Mouse (Mus musculus) CH12.LX (cell line): ENCODE data around the gene Armcx6. TPM values are rescaled to one million over a fixed set of nuclear protein-coding genes. Genes with fewer than 3 reads are reported as not detected.

Experiments
- DNase-seq: peaks from one replicate; pipeline ENCODE4 v3.0.0-alpha.2; 2013; ENCODE audit errors: extremely low read depth
- H3K27ac ChIP-seq: 2 replicates; pipeline ENCODE4 v1.5.1; 2012; ENCODE audit warnings: low read depth, mild to moderate bottlenecking, control low read depth, moderate library complexity; ENCODE audit not compliant: insufficient read depth
- H3K27me3 ChIP-seq: replicated peaks from 2 replicates; pipeline ENCODE3; 2012; ENCODE audit warnings: inconsistent platforms
- H3K36me3 ChIP-seq, 2 experiments: replicated peaks in 1 of 2; 2 replicates each; pipeline versions ENCODE3 to v1.6.1; 2012; ENCODE audit warnings: inconsistent platforms in 1 of 2, low read length in 1 of 2, mild to moderate bottlenecking in 1 of 2, mixed read lengths in 1 of 2, moderate library complexity in 1 of 2; ENCODE audit not compliant: control insufficient read depth in 1 of 2, insufficient read depth in 1 of 2
- H3K4me1 ChIP-seq, 2 experiments: 2 replicates each; pipeline ENCODE4 v1.6.1; 2012; ENCODE audit warnings: inconsistent platforms in 1 of 2, moderate library complexity in 1 of 2; ENCODE audit not compliant: insufficient read depth in 2 of 2, control insufficient read depth in 1 of 2
- H3K4me2 ChIP-seq: 2 replicates; pipeline ENCODE4 v1.6.1; 2012; ENCODE audit warnings: low read depth, mild to moderate bottlenecking, control low read depth; ENCODE audit not compliant: poor library complexity, insufficient read depth, severe bottlenecking
- H3K4me3 ChIP-seq, 3 experiments: fragments of 150-350 bp in 1 of 3; sonication (generic) in 1 of 3; replicated peaks in 1 of 3; 2 replicates each; pipeline versions ENCODE3 to v1.5.1; 2011 to 2012; ENCODE audit warnings: low read depth in 2 of 3, low read length in 2 of 3, mild to moderate bottlenecking in 2 of 3, moderate library complexity in 2 of 3, control low read depth in 1 of 3, improper control_type of control experiment in 1 of 3, inconsistent platforms in 1 of 3, mixed read lengths in 1 of 3; ENCODE audit not compliant: poor library complexity in 1 of 3
- H3K79me2 ChIP-seq: replicated peaks from 2 replicates; pipeline ENCODE4 v1.6.1; 2012; ENCODE audit warnings: mild to moderate bottlenecking, moderate library complexity; ENCODE audit not compliant: control insufficient read depth, poor library complexity, insufficient read depth, severe bottlenecking; ENCODE audit errors: extremely low read depth
- H3K9ac ChIP-seq: 2 replicates; pipeline ENCODE4 v1.6.1; 2012; ENCODE audit warnings: low read depth, mild to moderate bottlenecking, control low read depth, moderate library complexity; ENCODE audit not compliant: insufficient read depth
- H3K9me3 ChIP-seq: replicated peaks from 2 replicates; pipeline ENCODE3; 2012; ENCODE audit warnings: low read length, inconsistent platforms, mixed read lengths
- CTCF ChIP-seq, 2 experiments: IDR thresholded peaks in 1 of 2; conservative IDR thresholded peaks in 1 of 2; 2 replicates each; pipeline ENCODE4 v1.5.1; 2011 to 2012; ENCODE audit warnings: low read depth in 2 of 2, low read length in 2 of 2, improper control_type of control experiment in 1 of 2, inconsistent platforms in 1 of 2, mild to moderate bottlenecking in 1 of 2, moderate library complexity in 1 of 2
- EP300 ChIP-seq: IDR thresholded peaks from 2 replicates; pipeline ENCODE4 v1.6.1; 2011; ENCODE audit warnings: low read length, improper control_type of control experiment
- GABPA ChIP-seq: IDR thresholded peaks from 2 replicates; pipeline ENCODE4 v1.6.1; 2012; ENCODE audit warnings: low read depth, low read length, improper control_type of control experiment, inconsistent platforms; ENCODE audit not compliant: insufficient replicate concordance
- HCFC1 ChIP-seq: IDR thresholded peaks from 2 replicates; pipeline ENCODE4 v1.6.1; 2012; ENCODE audit warnings: low read depth, mild to moderate bottlenecking, inconsistent platforms, low read length, improper control_type of control experiment
- JUND ChIP-seq: conservative IDR thresholded peaks from 2 replicates; pipeline ENCODE4 v1.6.1; 2011; ENCODE audit warnings: low read depth, low read length, improper control_type of control experiment
- MEF2A ChIP-seq: IDR thresholded peaks from 2 replicates; pipeline ENCODE4 v1.6.1; 2014; ENCODE audit warnings: low read depth, mild to moderate bottlenecking, inconsistent platforms, low read length, improper control_type of control experiment, borderline replicate concordance
- MXI1 ChIP-seq: IDR thresholded peaks from 2 replicates; pipeline ENCODE4 v1.6.1; 2011; ENCODE audit warnings: mild to moderate bottlenecking, low read depth, low read length, improper control_type of control experiment
- NELFE ChIP-seq: IDR thresholded peaks from 2 replicates; pipeline ENCODE4 v1.6.1; 2011; ENCODE audit warnings: low read depth, low read length, improper control_type of control experiment
- NRF1 ChIP-seq: IDR thresholded peaks from 2 replicates; pipeline ENCODE4 v1.6.1; 2014; ENCODE audit warnings: low read depth, mild to moderate bottlenecking, inconsistent platforms, low read length, improper control_type of control experiment, moderate library complexity
- PAX5 ChIP-seq: IDR thresholded peaks from 2 replicates; pipeline ENCODE4 v1.6.1; 2012; ENCODE audit warnings: low read length, inconsistent platforms, mixed read lengths
- POLR2A ChIP-seq: IDR thresholded peaks from 2 replicates; pipeline ENCODE4 v1.6.1; 2011; ENCODE audit warnings: low read depth, mild to moderate bottlenecking, improper control_type of control experiment, low read length
- RCOR1 ChIP-seq: conservative IDR thresholded peaks from 2 replicates; pipeline ENCODE4 v1.6.1; 2012; ENCODE audit warnings: low read depth, mild to moderate bottlenecking, inconsistent platforms, low read length, improper control_type of control experiment
- SIN3A ChIP-seq: IDR thresholded peaks from 2 replicates; pipeline ENCODE4 v1.6.1; 2012; ENCODE audit warnings: low read length, improper control_type of control experiment, inconsistent platforms
- USF1 ChIP-seq: IDR thresholded peaks from 2 replicates; pipeline ENCODE4 v1.6.1; 2014; ENCODE audit warnings: low read depth, mild to moderate bottlenecking, inconsistent platforms, low read length, improper control_type of control experiment
- USF2 ChIP-seq: conservative IDR thresholded peaks from 2 replicates; pipeline ENCODE4 v1.6.1; 2011; ENCODE audit warnings: low read depth, low read length, improper control_type of control experiment
- ZKSCAN1 ChIP-seq: IDR thresholded peaks from 2 replicates; pipeline ENCODE4 v1.6.1; 2012; ENCODE audit warnings: low read depth, inconsistent platforms, low read length, improper control_type of control experiment, borderline replicate concordance
- dilution Hi-C: fragments of 300-500 bp; cut with MboI; formaldehyde crosslinking; loops from 2 replicates; pipeline ENCODE4 v1.14.3; 2020; ENCODE audit warnings: low sequenced_read_pairs; ENCODE audit not compliant: extremely low pct_unique_long_range_greater_than_20kb, extremely low pct_ligation_motif_present
- in situ Hi-C: fragments of 300-500 bp; cut with MboI; formaldehyde crosslinking; loops from 3 replicates; pipeline ENCODE4 v1.14.3; 2019; ENCODE audit warnings: low sequenced_read_pairs, low pct_ligation_motif_present, low pct_unique_long_range_greater_than_20kb, mixed read lengths
- polyA plus RNA-seq: library from polyadenylated mRNA; unstranded; fragments of >175 nt; gene quantifications from 2 replicates; pipeline ENCODE4 v1.2.1, GENCODE M21; 2012; ENCODE audit warnings: low read depth; ENCODE audit not compliant: insufficient read length
- total RNA-seq, 2 experiments: library from RNA; depleted of rRNA; stranded (reverse); fragments of 300-350 nt in 1 of 2; fragments of >200 nt in 1 of 2; gene quantifications; 2 replicates each; pipeline ENCODE4 v1.2.3; 2012 to 2014

Armcx6 gene
- total and polyA plus RNA-seq, 3 experiments, result 1.2 to 1.7 (median 1.7) TPM

DNA sequence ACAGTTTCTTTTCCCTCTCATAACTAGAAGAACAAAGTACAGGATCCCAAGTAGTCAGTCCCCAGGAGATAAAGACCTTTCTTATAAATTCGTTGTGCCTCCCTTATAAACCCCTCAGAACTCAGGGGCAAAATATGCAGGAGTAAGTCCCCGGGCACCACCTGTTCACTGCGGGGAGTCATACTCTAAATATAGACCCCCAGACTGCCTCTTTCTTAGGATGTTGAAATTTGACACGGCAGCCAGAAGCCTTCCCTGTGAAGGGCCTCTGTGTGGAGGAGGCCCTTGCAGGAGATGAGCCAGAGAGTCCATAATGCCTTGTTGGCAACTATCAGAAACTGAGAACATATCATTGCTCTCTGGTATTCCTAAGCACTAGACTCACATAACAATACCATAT is 1.4 kb upstream of the Armcx6 start:
- dilution Hi-C loops, result no loop called here
- DNase-seq, result no peak

DNA sequence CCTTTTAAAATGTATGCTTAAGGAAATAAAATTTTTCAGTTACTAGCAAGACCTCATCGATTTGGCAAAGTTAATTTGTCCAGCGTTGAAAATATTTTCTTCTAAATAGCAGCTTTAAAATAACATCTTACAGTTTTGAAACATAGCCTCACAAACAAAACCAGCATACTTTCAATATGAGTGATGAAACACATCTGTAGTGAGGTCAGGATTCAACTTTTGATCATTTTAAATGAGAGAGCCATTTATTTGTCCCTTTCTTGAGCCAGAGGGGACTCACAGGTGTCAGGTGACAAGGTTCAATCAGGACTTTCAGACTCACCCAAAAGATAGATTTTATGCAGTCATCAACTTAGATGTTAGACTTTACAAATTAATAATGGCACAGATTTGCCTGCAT is 693 bp upstream of the Armcx6 start:
- H3K9ac ChIP-seq, result no peak overlapping the region
- H3K27me3 ChIP-seq, result no peaks in the 10 kb centered on the region
- dilution Hi-C loops, result no loop called here
- no peaks in the 10 kb centered on the region for H3K9me3 ChIP-seq
- peaks cover 3% of the 10 kb centered on the region; the same call in 1 of the 2 replicates for H3K79me2 ChIP-seq
- H3K27ac ChIP-seq, result no peak overlapping the region
- TF ChIP-seq EP300, result peak; percentile 56; the same call in 1 of the 2 replicates
- TF ChIP-seq JUND, result peak; percentile 58
- TF ChIP-seq CTCF (conservative IDR thresholded peaks at IDR 0.05 in 1 of 2, IDR thresholded peaks at IDR 0.05 in 1 of 2; ENCODE audit: low read depth in 2 of 2, low read length in 2 of 2), result no peak
- no peak for TF ChIP-seq NRF1
- no peak for TF ChIP-seq USF1
- TF ChIP-seq HCFC1, result no peak
- no peak for TF ChIP-seq SIN3A
- no peak for TF ChIP-seq PAX5
- TF ChIP-seq MXI1, result no peak
- TF ChIP-seq ZKSCAN1, result no peak
- TF ChIP-seq GABPA, result no peak
- TF ChIP-seq POLR2A, result no peak
- TF ChIP-seq USF2, result no peak
- TF ChIP-seq RCOR1, result no peak
- TF ChIP-seq, all 38 proteins: peak for 2
- no peak for DNase-seq
- Histone ChIP-seq H3K4me2 (no peak overlapping the region), H3K4me1 (0 out of 4 replicates have a peak, but pooled peaks cover 0 to 3% of the 10 kb centered on the region in 2 experiments), H3K4me3 (no peak overlapping the region), H3K36me3 (no peaks in the 10 kb centered on the region)
- in situ Hi-C loops, result no loop called here

More for the DNA sequence above, 1.4 kb upstream of the Armcx6 start:
- Histone ChIP-seq H3K9me3 (no peaks in the 10 kb centered on the region), H3K36me3 (no peaks in the 10 kb centered on the region), H3K4me2 (no peak overlapping the region), H3K79me2 (peaks cover 3% of the 10 kb centered on the region; the same call in 1 of the 2 replicates), H3K27me3 (no peaks in the 10 kb centered on the region), H3K27ac (no peak overlapping the region), H3K9ac (no peak overlapping the region), H3K4me3 (no peak overlapping the region)
- in situ Hi-C loops, result no loop called here
- no peak for TF ChIP-seq PAX5
- TF ChIP-seq SIN3A, result no peak
- no peak for TF ChIP-seq USF1
- no peak for TF ChIP-seq NELFE
- TF ChIP-seq MEF2A, result peak; percentile 36; the same call in 1 of the 2 replicates
- TF ChIP-seq, all 38 proteins: peak for 1
- 0 out of 4 replicates have a peak, but pooled peaks cover 1 to 3% of the 10 kb centered on the region in 2 experiments for H3K4me1 ChIP-seq
